Mouse (Mus musculus): Measurements from ENCODE around the gene Tor3a. TPM values are rescaled to one million over a fixed set of nuclear protein-coding genes. Genes with fewer than 3 reads are reported as not detected.
A peak's percentile ranks its signal among the peaks of the same experiment; 100 is the strongest.
"Not testable (repeated sequence)": the region's sequence is repeated elsewhere in the genome, so short reads cannot be mapped to it uniquely, and the experiment has no call there.

The Tor3a gene
- polyA plus RNA-seq, 1 experiment from 2014 or later = 10.0 TPM

GRCm38 (mm10) chr1:156667141-156667926 lies 6.8 kb downstream of the Tor3a start:
- Histone ChIP-seq H3K4me2 (ENCODE audit: low read depth, low read length) (no peak overlapping the region), H3K4me1 (ENCODE audit: control insufficient read depth, insufficient read depth, low read length) (no peaks in the 10 kb centered on the region), H3K36me3 (ENCODE audit: control insufficient read depth, insufficient read depth, low read length) (no peaks in the 10 kb centered on the region), H3K4me3 (ENCODE audit: low read depth, low read length) (no peak overlapping the region), H3K9ac (ENCODE audit: low read depth, low read length) (0 out of 2 replicates have a peak overlapping the region, but pooled peaks have one; percentile 5), H3K27me3 (replicated peaks; ENCODE audit: control insufficient read depth, insufficient read depth, low read length) (no peaks in the 10 kb centered on the region), H3K9me3 (ENCODE audit: control insufficient read depth, low read length) (no peaks in the 10 kb centered on the region), H3K27ac (replicated peaks; ENCODE audit: low read depth, low read length) (no peak overlapping the region)
- WGBS = 84% methylated on average over 23 of the region's 23 CpGs
- ATAC-seq (ENCODE audit: low read depth) (peak; percentile 45; the same call in 1 of the 2 replicates), DNase-seq (ENCODE audit: low spot score) (peak; percentile 52)

GRCm38 (mm10) chr1:156665777-156666176 lies 8.4 kb downstream of the Tor3a start:
- no peak for ATAC-seq (ENCODE audit: low read depth)
- 86% methylated on average over 8 of the region's 8 CpGs for WGBS
- H3K9ac ChIP-seq (ENCODE audit: low read depth, low read length) = no peak overlapping the region

DNA sequence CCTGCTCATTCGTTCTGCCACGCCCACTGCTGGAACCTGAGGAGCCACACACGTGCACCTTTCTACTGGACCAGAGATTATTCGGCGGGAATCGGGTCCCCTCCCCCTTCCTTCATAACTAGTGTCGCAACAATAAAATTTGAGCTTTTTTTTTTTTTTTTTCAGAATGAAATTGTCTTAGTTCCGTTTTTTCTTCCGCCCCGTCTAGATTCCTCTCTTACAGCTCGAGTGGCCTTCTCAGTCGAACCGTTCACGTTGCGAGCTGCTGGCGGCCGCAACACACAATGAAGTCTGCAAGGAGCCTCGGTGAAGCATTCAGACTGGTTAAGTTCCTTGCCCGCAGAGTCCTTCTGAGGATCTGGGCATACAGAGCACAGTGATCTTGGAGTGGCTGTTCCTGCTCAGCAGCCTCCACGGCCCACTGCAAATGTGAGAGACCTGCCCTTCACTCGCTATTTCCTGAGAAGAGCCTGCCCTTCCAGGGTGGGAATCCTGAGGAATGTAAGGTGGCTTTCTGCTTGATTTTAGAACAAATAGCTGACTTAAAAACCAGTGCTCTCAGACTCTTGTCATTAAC lies 13.4 kb downstream of the Tor3a start:
- not testable (repeated sequence) for H3K27me3 ChIP-seq (replicated peaks; ENCODE audit: control insufficient read depth, insufficient read depth, low read length); H3K9me3 ChIP-seq (ENCODE audit: control insufficient read depth, low read length); H3K4me3 ChIP-seq (ENCODE audit: low read depth, low read length); H3K9ac ChIP-seq (ENCODE audit: low read depth, low read length); H3K4me1 ChIP-seq (ENCODE audit: control insufficient read depth, insufficient read depth, low read length); H3K36me3 ChIP-seq (ENCODE audit: control insufficient read depth, insufficient read depth, low read length); DNase-seq (ENCODE audit: low spot score)
- H3K27ac ChIP-seq (replicated peaks; ENCODE audit: low read depth, low read length) = peak overlapping the region; percentile 63
- ATAC-seq (ENCODE audit: low read depth) = 0 out of 2 replicates have a peak, but pooled peaks have one; percentile 19
- 61% methylated on average over 19 of the region's 21 CpGs for WGBS
- H3K4me2 ChIP-seq (ENCODE audit: low read depth, low read length) = peak overlapping the region; percentile 29

More at GRCm38 (mm10) chr1:156665777-156666176, 8.4 kb downstream of the Tor3a start:
- no peak for DNase-seq (ENCODE audit: low spot score)
- Histone ChIP-seq H3K27ac (replicated peaks; ENCODE audit: low read depth, low read length) (no peak overlapping the region), H3K4me2 (ENCODE audit: low read depth, low read length) (no peak overlapping the region), H3K4me1 (ENCODE audit: control insufficient read depth, insufficient read depth, low read length) (no peaks in the 10 kb centered on the region), H3K27me3 (replicated peaks; ENCODE audit: control insufficient read depth, insufficient read depth, low read length) (no peaks in the 10 kb centered on the region), H3K4me3 (ENCODE audit: low read depth, low read length) (no peak overlapping the region), H3K9me3 (ENCODE audit: control insufficient read depth, low read length) (no peaks in the 10 kb centered on the region), H3K36me3 (ENCODE audit: control insufficient read depth, insufficient read depth, low read length) (no peaks in the 10 kb centered on the region)

- Histone ChIP-seq H3K27ac (replicated peaks; ENCODE audit: low read depth, low read length) (0 out of 2 replicates have a peak overlapping the region, but pooled peaks have one; percentile 29), H3K9me3 (ENCODE audit: control insufficient read depth, low read length) (no peaks in the 10 kb centered on the region), H3K4me3 (ENCODE audit: low read depth, low read length) (no peak overlapping the region), H3K4me1 (ENCODE audit: control insufficient read depth, insufficient read depth, low read length) (no peaks in the 10 kb centered on the region), H3K36me3 (ENCODE audit: control insufficient read depth, insufficient read depth, low read length) (no peaks in the 10 kb centered on the region), H3K4me2 (ENCODE audit: low read depth, low read length) (no peak overlapping the region), H3K27me3 (replicated peaks; ENCODE audit: control insufficient read depth, insufficient read depth, low read length) (no peaks in the 10 kb centered on the region), H3K9ac (ENCODE audit: low read depth, low read length) (no peak overlapping the region)
- WGBS = 73% methylated on average over 13 of the region's 13 CpGs
- DNase-seq (ENCODE audit: low spot score) (peak; percentile 87), ATAC-seq (ENCODE audit: low read depth) (peak; percentile 88)
Observed at GRCm38 (mm10) chr1:156659906-156660659, 14.1 kb downstream of the Tor3a start.

- H3K4me2 ChIP-seq (ENCODE audit: low read depth, low read length) = no peak overlapping the region
- H3K36me3 ChIP-seq (ENCODE audit: control insufficient read depth, insufficient read depth, low read length) = no peaks in the 10 kb centered on the region
- 82% methylated on average over 5 of the region's 5 CpGs for WGBS
- no peak overlapping the region for H3K4me3 ChIP-seq (ENCODE audit: low read depth, low read length)
- DNase-seq (ENCODE audit: low spot score) (no peak), ATAC-seq (ENCODE audit: low read depth) (no peak)
- H3K4me1 ChIP-seq (ENCODE audit: control insufficient read depth, insufficient read depth, low read length) = no peaks in the 10 kb centered on the region
- H3K27ac ChIP-seq (replicated peaks; ENCODE audit: low read depth, low read length) = no peak overlapping the region
- H3K9ac ChIP-seq (ENCODE audit: low read depth, low read length) = no peak overlapping the region
- H3K9me3 ChIP-seq (ENCODE audit: control insufficient read depth, low read length) = no peaks in the 10 kb centered on the region
- H3K27me3 ChIP-seq (replicated peaks; ENCODE audit: control insufficient read depth, insufficient read depth, low read length) = no peaks in the 10 kb centered on the region
Observed at GRCm38 (mm10) chr1:156658676-156659075, 15.5 kb downstream of the Tor3a start.

- Histone ChIP-seq H3K27me3 (replicated peaks; ENCODE audit: control insufficient read depth, insufficient read depth, low read length) (no peaks in the 10 kb centered on the region), H3K4me2 (ENCODE audit: low read depth, low read length) (no peak overlapping the region), H3K27ac (replicated peaks; ENCODE audit: low read depth, low read length) (no peak overlapping the region), H3K9me3 (ENCODE audit: control insufficient read depth, low read length) (no peaks in the 10 kb centered on the region), H3K36me3 (ENCODE audit: control insufficient read depth, insufficient read depth, low read length) (no peaks in the 10 kb centered on the region), H3K9ac (ENCODE audit: low read depth, low read length) (no peak overlapping the region), H3K4me1 (ENCODE audit: control insufficient read depth, insufficient read depth, low read length) (no peaks in the 10 kb centered on the region), H3K4me3 (ENCODE audit: low read depth, low read length) (no peak overlapping the region)
- WGBS = 78% methylated on average over 4 of the region's 4 CpGs
- DNase-seq (ENCODE audit: low spot score) (no peak), ATAC-seq (ENCODE audit: low read depth) (no peak)
Observed at GRCm38 (mm10) chr1:156657523-156657922, 16.6 kb downstream of the Tor3a start.

DNA sequence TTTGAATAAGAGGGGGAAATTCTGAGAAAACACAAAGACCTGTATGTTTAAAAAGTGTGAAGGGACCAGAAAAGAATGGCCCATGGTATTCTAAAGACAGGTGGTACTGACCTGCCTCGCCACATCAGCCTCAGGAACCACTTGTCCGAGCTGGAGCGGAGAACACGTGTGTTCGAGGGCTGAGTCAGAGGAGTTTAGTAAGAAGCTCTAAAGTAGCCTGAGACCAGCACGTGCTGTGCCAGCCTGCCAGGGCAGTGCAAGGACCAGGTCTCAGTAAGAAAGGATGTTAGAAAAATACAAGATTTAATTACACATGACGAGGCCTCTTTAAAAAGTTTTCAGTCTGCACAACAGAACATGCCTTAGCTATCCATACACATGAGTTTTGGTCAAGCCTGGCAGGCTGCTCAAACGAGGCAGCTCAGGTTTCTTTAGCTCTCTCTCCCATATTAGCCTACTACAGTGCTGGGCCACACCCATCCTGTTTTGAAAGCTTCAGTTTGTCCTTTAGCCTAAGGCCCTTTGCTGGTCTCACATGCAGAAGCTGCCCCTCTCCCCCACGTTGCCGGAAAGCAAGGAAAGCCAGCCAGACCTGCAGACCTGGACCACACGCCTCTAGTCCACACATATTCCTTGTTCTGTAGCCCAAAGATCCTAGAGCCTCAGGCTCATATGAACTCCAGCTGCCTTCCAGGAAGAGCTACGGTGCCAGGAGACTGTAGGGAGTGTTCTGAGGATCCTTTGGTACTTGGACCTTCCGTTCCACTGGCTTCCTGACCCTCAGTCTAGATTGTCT lies 19.2 kb downstream of the Tor3a start:
- Histone ChIP-seq H3K4me3 (ENCODE audit: low read depth, low read length) (no peak overlapping the region), H3K36me3 (ENCODE audit: control insufficient read depth, insufficient read depth, low read length) (0 out of 2 replicates have a peak, but pooled peaks cover 3% of the 10 kb centered on the region), H3K4me1 (ENCODE audit: control insufficient read depth, insufficient read depth, low read length) (no peaks in the 10 kb centered on the region), H3K9me3 (ENCODE audit: control insufficient read depth, low read length) (no peaks in the 10 kb centered on the region), H3K9ac (ENCODE audit: low read depth, low read length) (no peak overlapping the region), H3K27me3 (replicated peaks; ENCODE audit: control insufficient read depth, insufficient read depth, low read length) (no peaks in the 10 kb centered on the region), H3K4me2 (ENCODE audit: low read depth, low read length) (no peak overlapping the region), H3K27ac (replicated peaks; ENCODE audit: low read depth, low read length) (peak overlapping the region; percentile 65)
- 47% methylated on average over 13 of the region's 13 CpGs for WGBS
- no peak; the same call in 1 of the 2 replicates for ATAC-seq (ENCODE audit: low read depth)
- peak; percentile 47 for DNase-seq (ENCODE audit: low spot score)
